Mouse (Mus musculus) E14TG2a.4 (cell line): ENCODE measurements around the gene Cyp39a1.
A peak's percentile ranks its signal among the peaks of the same experiment; 100 is the strongest.

ENCODE experiments used
- H3K27me3 ChIP-seq: 2 replicates; pipeline ENCODE4 v1.6.1; 2014; ENCODE audit warnings: low read length, control low read depth; ENCODE audit not compliant: insufficient read depth
- H3K36me3 ChIP-seq: 2 replicates; pipeline ENCODE4 v1.6.1; 2014; ENCODE audit warnings: low read length, control low read depth; ENCODE audit not compliant: insufficient read depth
- H3K4me1 ChIP-seq: replicated peaks from 2 replicates; pipeline ENCODE4 v1.6.1; 2014; ENCODE audit warnings: low read depth, low read length, control low read depth
- H3K4me3 ChIP-seq: replicated peaks from 2 replicates; pipeline ENCODE4 v1.5.1; 2014; ENCODE audit warnings: mild to moderate bottlenecking, low read length
- H3K9me3 ChIP-seq: 2 replicates; pipeline ENCODE4 v1.6.1; 2014; ENCODE audit warnings: low read length, control low read depth
- CTCF ChIP-seq: conservative IDR thresholded peaks from 2 replicates; pipeline ENCODE4 v1.5.1; 2014; ENCODE audit warnings: low read length
- NANOG ChIP-seq: IDR thresholded peaks from 2 replicates; pipeline ENCODE4 v1.6.1; 2014; ENCODE audit warnings: borderline replicate concordance, low read length, mixed read lengths
- POU5F1 ChIP-seq: IDR thresholded peaks from 2 replicates; pipeline ENCODE4 v1.6.1; 2014; ENCODE audit warnings: low read length, borderline replicate concordance

Cyp39a1 gene

GRCm38 (mm10) chr17:43754687-43755086, 87.5 kb downstream of the Cyp39a1 start:
- Histone ChIP-seq H3K4me1 (no peaks in the 10 kb centered on the region), H3K4me3 (no peak overlapping the region), H3K36me3 (no peaks in the 10 kb centered on the region), H3K27me3 (no peaks in the 10 kb centered on the region), H3K9me3 (no peaks in the 10 kb centered on the region)
- TF ChIP-seq CTCF (no peak), POU5F1 (no peak), NANOG (no peak)

- TF ChIP-seq CTCF (0 out of 2 replicates have a peak, but pooled peaks have one; percentile 11), POU5F1 (no peak)
- H3K4me3 ChIP-seq = no peak overlapping the region
- no peaks in the 10 kb centered on the region for H3K4me1 ChIP-seq
- no peaks in the 10 kb centered on the region for H3K9me3 ChIP-seq
- H3K36me3 ChIP-seq = no peaks in the 10 kb centered on the region
- no peaks in the 10 kb centered on the region for H3K27me3 ChIP-seq
Measured at GRCm38 (mm10) chr17:43758607-43759259, 91.5 kb downstream of the Cyp39a1 start.

GRCm38 (mm10) chr17:43784531-43784930, 117.3 kb downstream of the Cyp39a1 start:
- H3K9me3 ChIP-seq = peaks cover 10% of the 10 kb centered on the region; the same call in 1 of the 2 replicates
- no peaks in the 10 kb centered on the region for H3K36me3 ChIP-seq
- H3K4me3 ChIP-seq = no peak overlapping the region
- no peak for TF ChIP-seq POU5F1
- no peak for TF ChIP-seq NANOG
- no peak for TF ChIP-seq CTCF
- no peaks in the 10 kb centered on the region for H3K27me3 ChIP-seq
- no peaks in the 10 kb centered on the region for H3K4me1 ChIP-seq

GRCm38 (mm10) chr17:43788222-43788621, 121.0 kb downstream of the Cyp39a1 start:
- no peaks in the 10 kb centered on the region; the same call in 1 of the 2 replicates for H3K27me3 ChIP-seq
- H3K4me1 ChIP-seq = no peaks in the 10 kb centered on the region
- no peaks in the 10 kb centered on the region for H3K9me3 ChIP-seq
- H3K4me3 ChIP-seq = no peak overlapping the region
- no peaks in the 10 kb centered on the region for H3K36me3 ChIP-seq
- TF ChIP-seq POU5F1 = no peak
- TF ChIP-seq CTCF = no peak
- TF ChIP-seq NANOG = no peak

GRCm38 (mm10) chr17:43789376-43789775, 122.2 kb downstream of the Cyp39a1 start:
- Histone ChIP-seq H3K9me3 (no peaks in the 10 kb centered on the region), H3K4me1 (no peaks in the 10 kb centered on the region), H3K27me3 (no peaks in the 10 kb centered on the region; the same call in 1 of the 2 replicates), H3K4me3 (no peak overlapping the region), H3K36me3 (no peaks in the 10 kb centered on the region)
- TF ChIP-seq POU5F1 = no peak
- TF ChIP-seq CTCF = no peak
- no peak for TF ChIP-seq NANOG

GRCm38 (mm10) chr17:43791751-43792150, 124.5 kb downstream of the Cyp39a1 start:
- H3K4me1 ChIP-seq = no peaks in the 10 kb centered on the region
- no peaks in the 10 kb centered on the region for H3K36me3 ChIP-seq
- TF ChIP-seq CTCF (no peak), NANOG (no peak), POU5F1 (no peak)
- H3K4me3 ChIP-seq = no peak overlapping the region
- no peaks in the 10 kb centered on the region; the same call in 1 of the 2 replicates for H3K27me3 ChIP-seq
- H3K9me3 ChIP-seq = no peaks in the 10 kb centered on the region

- Histone ChIP-seq H3K36me3 (no peaks in the 10 kb centered on the region), H3K4me3 (no peak overlapping the region), H3K27me3 (no peaks in the 10 kb centered on the region; the same call in 1 of the 2 replicates), H3K4me1 (no peaks in the 10 kb centered on the region), H3K9me3 (no peaks in the 10 kb centered on the region)
- no peak for TF ChIP-seq CTCF
- TF ChIP-seq NANOG = no peak
- no peak for TF ChIP-seq POU5F1
Measured at GRCm38 (mm10) chr17:43794731-43795280, 127.6 kb downstream of the Cyp39a1 start.
